Mouse (Mus musculus) brain, embryonic 14.5 days (tissue): ENCODE measurements at regions not wholly inside any gene's neighbourhood (a gene's known extent, or its start where the extent isn't known, plus 50 kb on each side); places are given as distances from the start of the nearest gene placed in this dataset.

Experiments used
- CTCF ChIP-seq: fragments of 200-500 bp; IDR thresholded peaks from 2 replicates; pipeline ENCODE4 v1.5.1; 2012; ENCODE audit warnings: inconsistent platforms, mild to moderate bottlenecking, moderate library complexity, borderline replicate concordance; ENCODE audit not compliant: insufficient read depth, insufficient read length; ENCODE audit errors: extremely low read depth
- POLR2A ChIP-seq: fragments of 200-500 bp; IDR thresholded peaks from 2 replicates; pipeline ENCODE4 v1.6.1; 2012; ENCODE audit warnings: mild to moderate bottlenecking, inconsistent platforms, borderline replicate concordance; ENCODE audit not compliant: poor library complexity, insufficient read depth, insufficient read length, severe bottlenecking; ENCODE audit errors: extremely low read depth

DNA sequence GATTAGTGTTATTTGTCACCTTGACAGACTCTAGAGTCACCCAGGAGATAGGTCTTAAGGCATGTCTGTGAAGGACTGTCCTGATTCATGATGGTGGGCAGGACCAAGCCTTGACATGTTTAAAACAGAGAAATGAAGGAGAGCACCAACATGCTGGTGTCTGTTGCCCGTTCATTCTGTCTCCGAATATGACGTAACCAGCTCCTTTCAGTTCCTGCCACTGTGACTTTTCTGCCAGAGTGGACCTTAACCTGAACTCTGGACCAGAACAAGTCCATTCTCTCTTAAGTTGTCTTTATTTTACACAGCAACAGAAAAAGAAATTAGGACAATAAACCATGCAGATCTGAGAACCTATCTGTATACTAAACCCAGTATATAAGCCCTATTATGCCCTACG lies 146.1 kb upstream of the Pik3r1 start:
- TF ChIP-seq CTCF: no peak
- TF ChIP-seq POLR2A: no peak
